Mouse (Mus musculus): ENCODE measurements around the gene Ccdc171.

GRCm38 (mm10) chr4:83657021-83657420 lies 131.7 kb downstream of the Ccdc171 start:
- TF ChIP-seq POLR2A (IDR thresholded peaks at IDR 0.05; ENCODE audit: insufficient read depth, low read depth, low read length) (no peak), CTCF (IDR thresholded peaks at IDR 0.05) (no peak)

Data from heart, adult 2 months (tissue).